Mouse (Mus musculus): ENCODE data around the gene Plppr1. TPM values are rescaled to one million over a fixed set of nuclear protein-coding genes. Genes with fewer than 3 reads are reported as not detected.

Gene Plppr1
- polyA plus RNA-seq, 1 experiment: 33.5 TPM

GRCm38 (mm10) chr4:49072886-49073285 lies 13.8 kb downstream of the Plppr1 start:
- TF ChIP-seq POLR2A (IDR thresholded peaks at IDR 0.05; ENCODE audit: borderline replicate concordance, extremely low read depth, insufficient read depth, insufficient read length, poor library complexity, severe bottlenecking) (no peak), CTCF (IDR thresholded peaks at IDR 0.05; ENCODE audit: borderline replicate concordance, extremely low read depth, insufficient read depth, insufficient read length) (no peak)
- peak; percentile 60 for DNase-seq (ENCODE audit: low read depth)

GRCm38 (mm10) chr4:49075881-49076280 lies 16.8 kb downstream of the Plppr1 start:
- no peak for DNase-seq (ENCODE audit: low read depth)
- no peak for TF ChIP-seq POLR2A (IDR thresholded peaks at IDR 0.05; ENCODE audit: borderline replicate concordance, extremely low read depth, insufficient read depth, insufficient read length, poor library complexity, severe bottlenecking)
- TF ChIP-seq CTCF (IDR thresholded peaks at IDR 0.05; ENCODE audit: borderline replicate concordance, extremely low read depth, insufficient read depth, insufficient read length): no peak

- DNase-seq (ENCODE audit: low read depth): peak; percentile 35
- no peak for TF ChIP-seq CTCF (IDR thresholded peaks at IDR 0.05; ENCODE audit: borderline replicate concordance, extremely low read depth, insufficient read depth, insufficient read length)
- TF ChIP-seq POLR2A (IDR thresholded peaks at IDR 0.05; ENCODE audit: borderline replicate concordance, extremely low read depth, insufficient read depth, insufficient read length, poor library complexity, severe bottlenecking): no peak
Measured at GRCm38 (mm10) chr4:49079399-49079798, 20.3 kb downstream of the Plppr1 start.

- peak; percentile 52 for DNase-seq (ENCODE audit: low read depth)
- TF ChIP-seq POLR2A (IDR thresholded peaks at IDR 0.05; ENCODE audit: borderline replicate concordance, extremely low read depth, insufficient read depth, insufficient read length, poor library complexity, severe bottlenecking) (no peak), CTCF (IDR thresholded peaks at IDR 0.05; ENCODE audit: borderline replicate concordance, extremely low read depth, insufficient read depth, insufficient read length) (no peak)
Measured at GRCm38 (mm10) chr4:49088205-49088604, 29.1 kb downstream of the Plppr1 start.

GRCm38 (mm10) chr4:49090461-49090860 lies 31.4 kb downstream of the Plppr1 start:
- TF ChIP-seq POLR2A (IDR thresholded peaks at IDR 0.05; ENCODE audit: borderline replicate concordance, extremely low read depth, insufficient read depth, insufficient read length, poor library complexity, severe bottlenecking): no peak
- no peak for TF ChIP-seq CTCF (IDR thresholded peaks at IDR 0.05; ENCODE audit: borderline replicate concordance, extremely low read depth, insufficient read depth, insufficient read length)
- DNase-seq (ENCODE audit: low read depth): no peak

- TF ChIP-seq CTCF (IDR thresholded peaks at IDR 0.05; ENCODE audit: borderline replicate concordance, extremely low read depth, insufficient read depth, insufficient read length) (no peak), POLR2A (IDR thresholded peaks at IDR 0.05; ENCODE audit: borderline replicate concordance, extremely low read depth, insufficient read depth, insufficient read length, poor library complexity, severe bottlenecking) (no peak)
- DNase-seq (ENCODE audit: low read depth): no peak
Measured at GRCm38 (mm10) chr4:49099448-49099847, 40.4 kb downstream of the Plppr1 start.

GRCm38 (mm10) chr4:49101934-49102768 lies 43.1 kb downstream of the Plppr1 start:
- DNase-seq (ENCODE audit: low read depth): peak; percentile 81
- TF ChIP-seq CTCF (IDR thresholded peaks at IDR 0.05; ENCODE audit: borderline replicate concordance, extremely low read depth, insufficient read depth, insufficient read length) (no peak), POLR2A (IDR thresholded peaks at IDR 0.05; ENCODE audit: borderline replicate concordance, extremely low read depth, insufficient read depth, insufficient read length, poor library complexity, severe bottlenecking) (no peak)

- no peak for TF ChIP-seq POLR2A (IDR thresholded peaks at IDR 0.05; ENCODE audit: borderline replicate concordance, extremely low read depth, insufficient read depth, insufficient read length, poor library complexity, severe bottlenecking)
- TF ChIP-seq CTCF (IDR thresholded peaks at IDR 0.05; ENCODE audit: borderline replicate concordance, extremely low read depth, insufficient read depth, insufficient read length): no peak
- DNase-seq (ENCODE audit: low read depth): no peak
Measured at GRCm38 (mm10) chr4:49102769-49103193, 43.7 kb downstream of the Plppr1 start.

- TF ChIP-seq CTCF (IDR thresholded peaks at IDR 0.05; ENCODE audit: borderline replicate concordance, extremely low read depth, insufficient read depth, insufficient read length): no peak
- TF ChIP-seq POLR2A (IDR thresholded peaks at IDR 0.05; ENCODE audit: borderline replicate concordance, extremely low read depth, insufficient read depth, insufficient read length, poor library complexity, severe bottlenecking): no peak
- DNase-seq (ENCODE audit: low read depth): no peak
Measured at GRCm38 (mm10) chr4:49104860-49105259, 45.8 kb downstream of the Plppr1 start.

- DNase-seq (ENCODE audit: low read depth): no peak
- TF ChIP-seq POLR2A (IDR thresholded peaks at IDR 0.05; ENCODE audit: borderline replicate concordance, extremely low read depth, insufficient read depth, insufficient read length, poor library complexity, severe bottlenecking) (no peak), CTCF (IDR thresholded peaks at IDR 0.05; ENCODE audit: borderline replicate concordance, extremely low read depth, insufficient read depth, insufficient read length) (no peak)
Measured at GRCm38 (mm10) chr4:49107895-49108294, 48.8 kb downstream of the Plppr1 start.

- TF ChIP-seq CTCF (IDR thresholded peaks at IDR 0.05; ENCODE audit: borderline replicate concordance, extremely low read depth, insufficient read depth, insufficient read length) (no peak), POLR2A (IDR thresholded peaks at IDR 0.05; ENCODE audit: borderline replicate concordance, extremely low read depth, insufficient read depth, insufficient read length, poor library complexity, severe bottlenecking) (no peak)
- DNase-seq (ENCODE audit: low read depth): peak; percentile 47
Measured at GRCm38 (mm10) chr4:49108371-49108770, 49.3 kb downstream of the Plppr1 start.

GRCm38 (mm10) chr4:49109989-49110388 lies 50.9 kb downstream of the Plppr1 start:
- TF ChIP-seq CTCF (IDR thresholded peaks at IDR 0.05; ENCODE audit: borderline replicate concordance, extremely low read depth, insufficient read depth, insufficient read length) (no peak), POLR2A (IDR thresholded peaks at IDR 0.05; ENCODE audit: borderline replicate concordance, extremely low read depth, insufficient read depth, insufficient read length, poor library complexity, severe bottlenecking) (no peak)
- peak; percentile 27 for DNase-seq (ENCODE audit: low read depth)

Data from brain, embryonic 14.5 days (tissue).